Mouse (Mus musculus) stomach, embryonic 16.5 days (tissue): ENCODE measurements around the gene Galnt2. TPM values are rescaled to one million over a fixed set of nuclear protein-coding genes. Genes with fewer than 3 reads are reported as not detected.

Source experiments
- ATAC-seq: fragments of 200-750 bp; cut with Nextera tagmentation; 2 replicates; pipeline ENCODE4 v1.8.0; 2017; ENCODE audit warnings: moderate number of reproducible peaks, moderate TSS enrichment; ENCODE audit not compliant: insufficient read depth, low FRiP score
- H3K27ac ChIP-seq: fragments of 300-500 bp; sonication (generic); 2 replicates; pipeline ENCODE4 v1.5.1; 2014; ENCODE audit warnings: low read length
- H3K27me3 ChIP-seq: fragments of 300-500 bp; sonication (generic); 2 replicates; pipeline ENCODE4 v1.6.1; 2014; ENCODE audit warnings: low read length, control low read depth, mixed read lengths; ENCODE audit not compliant: control insufficient read depth, insufficient read depth
- H3K36me3 ChIP-seq: fragments of 300-500 bp; sonication (generic); 2 replicates; pipeline ENCODE4 v1.6.1; 2014; ENCODE audit warnings: low read length; ENCODE audit not compliant: control insufficient read depth, insufficient read depth
- H3K4me1 ChIP-seq: fragments of 300-500 bp; sonication (generic); 2 replicates; pipeline ENCODE4 v1.6.1; 2014; ENCODE audit warnings: low read length, control low read depth, mixed read lengths; ENCODE audit not compliant: control insufficient read depth, insufficient read depth
- H3K4me2 ChIP-seq: fragments of 300-500 bp; sonication (generic); 2 replicates; pipeline ENCODE4 v1.6.1; 2014; ENCODE audit warnings: low read depth, low read length, mixed read lengths
- H3K4me3 ChIP-seq: fragments of 300-500 bp; sonication (generic); replicated peaks from 2 replicates; pipeline ENCODE4 v1.5.1; 2014; ENCODE audit warnings: mild to moderate bottlenecking, low read length
- H3K9ac ChIP-seq: fragments of 300-500 bp; sonication (generic); 2 replicates; pipeline ENCODE4 v1.6.1; 2014; ENCODE audit warnings: low read length
- H3K9me3 ChIP-seq: fragments of 300-500 bp; sonication (generic); replicated peaks from 2 replicates; pipeline ENCODE4 v1.6.1; 2016; ENCODE audit warnings: low read length, control low read depth; ENCODE audit not compliant: control insufficient read depth
- WGBS: fragments of 180-500 bp; shearing (Covaris S2); extraction: QIAGEN DNeasy Blood & Tissue Kit; methylation state at CpG from one replicate; pipeline ENCODE4 v1.1.7; 2014; 5-methylcytosine and 5-hydroxymethylcytosine counted together
- polyA plus RNA-seq: library from polyadenylated mRNA; unstranded; fragments of >200 nt; fragmentation: Nextera tagmentation; extraction: Ambion mirVana; gene quantifications from 2 replicates; pipeline ENCODE4 v1.2.1, GENCODE M21; 2015

Gene Galnt2
- polyA plus RNA-seq, 1 experiment from 2014 or later = 49.3 TPM

DNA sequence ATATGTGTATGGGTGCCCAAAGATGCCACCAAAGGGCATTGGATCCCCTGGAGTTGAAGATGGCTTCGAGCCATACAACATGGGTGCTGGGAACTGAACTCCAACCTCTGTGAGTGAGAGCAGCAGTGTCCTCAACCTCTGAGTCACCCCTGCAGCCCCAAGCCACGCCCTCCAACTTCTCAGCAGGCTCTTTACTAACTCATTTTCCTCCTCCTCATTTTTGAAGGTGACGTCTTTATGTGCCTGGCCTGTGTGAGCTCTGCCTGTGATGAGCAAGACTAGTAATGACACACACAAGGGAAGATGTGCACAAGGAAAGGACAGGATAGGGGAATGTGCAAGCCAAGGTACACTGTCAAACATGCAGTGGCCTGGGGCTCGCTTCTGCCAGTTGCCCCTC is 28.0 kb downstream of the Galnt2 start:
- no peaks in the 10 kb centered on the region for H3K9me3 ChIP-seq
- H3K27me3 ChIP-seq = no peaks in the 10 kb centered on the region
- peaks cover 53% of the 10 kb centered on the region for H3K4me1 ChIP-seq
- no peak for ATAC-seq
- H3K4me2 ChIP-seq = no peak overlapping the region
- 80% methylated on average over 4 of the region's 4 CpGs for WGBS
- H3K36me3 ChIP-seq = no peaks in the 10 kb centered on the region
- H3K4me3 ChIP-seq = no peak overlapping the region
- H3K9ac ChIP-seq = no peak overlapping the region
- no peak overlapping the region for H3K27ac ChIP-seq

DNA sequence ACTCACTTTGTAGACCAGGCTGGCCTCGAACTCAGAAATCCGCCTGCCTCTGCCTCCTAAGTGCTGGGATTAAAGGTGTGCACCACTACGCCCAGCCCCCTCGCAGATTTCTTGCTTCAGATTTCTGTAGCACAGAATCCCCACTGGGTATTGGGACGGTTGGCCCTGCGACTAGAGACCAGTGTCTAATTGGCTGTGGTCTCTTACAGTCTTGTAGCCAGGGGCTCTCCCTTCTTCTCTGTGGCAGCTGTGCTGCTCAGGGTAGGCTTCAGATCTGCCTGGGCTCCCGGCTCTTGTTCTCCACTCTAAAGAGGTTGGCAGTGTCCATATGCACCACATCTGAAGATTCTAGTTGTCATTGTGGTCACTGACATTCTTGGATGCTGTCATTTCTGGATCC is 28.7 kb downstream of the Galnt2 start:
- ATAC-seq = no peak
- no peak overlapping the region for H3K4me2 ChIP-seq
- H3K27ac ChIP-seq = no peak overlapping the region
- WGBS = 82% methylated on average over 7 of the region's 7 CpGs
- no peak overlapping the region for H3K4me3 ChIP-seq
- peaks cover 61% of the 10 kb centered on the region for H3K4me1 ChIP-seq
- no peaks in the 10 kb centered on the region for H3K27me3 ChIP-seq
- H3K9ac ChIP-seq = no peak overlapping the region
- H3K9me3 ChIP-seq = no peaks in the 10 kb centered on the region
- no peaks in the 10 kb centered on the region for H3K36me3 ChIP-seq

DNA sequence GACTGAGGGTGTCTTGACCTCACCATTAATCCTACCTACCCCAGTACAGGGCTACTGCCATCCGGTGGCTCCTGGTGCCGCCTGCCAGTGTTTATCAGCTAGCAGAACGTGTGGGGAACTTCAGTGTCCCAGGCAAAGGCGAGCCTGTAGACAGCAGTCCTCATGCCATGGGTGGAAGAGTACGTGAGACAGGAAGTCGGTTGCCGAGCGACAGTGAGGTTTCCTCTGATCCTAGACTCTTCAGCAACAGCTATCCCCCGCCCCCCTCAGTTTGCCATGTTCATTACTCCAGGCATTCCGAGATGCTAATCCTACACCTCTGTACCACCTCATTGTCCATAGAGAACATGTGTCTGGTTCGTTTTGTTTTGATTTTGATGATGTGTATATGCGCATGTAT is 29.2 kb downstream of the Galnt2 start:
- Histone ChIP-seq H3K4me1 (peaks cover 65% of the 10 kb centered on the region), H3K9ac (no peak overlapping the region), H3K36me3 (no peaks in the 10 kb centered on the region), H3K27ac (no peak overlapping the region), H3K4me3 (no peak overlapping the region), H3K9me3 (no peaks in the 10 kb centered on the region), H3K27me3 (no peaks in the 10 kb centered on the region), H3K4me2 (no peak overlapping the region)
- 56% methylated on average over 12 of the region's 12 CpGs for WGBS
- ATAC-seq = no peak

DNA sequence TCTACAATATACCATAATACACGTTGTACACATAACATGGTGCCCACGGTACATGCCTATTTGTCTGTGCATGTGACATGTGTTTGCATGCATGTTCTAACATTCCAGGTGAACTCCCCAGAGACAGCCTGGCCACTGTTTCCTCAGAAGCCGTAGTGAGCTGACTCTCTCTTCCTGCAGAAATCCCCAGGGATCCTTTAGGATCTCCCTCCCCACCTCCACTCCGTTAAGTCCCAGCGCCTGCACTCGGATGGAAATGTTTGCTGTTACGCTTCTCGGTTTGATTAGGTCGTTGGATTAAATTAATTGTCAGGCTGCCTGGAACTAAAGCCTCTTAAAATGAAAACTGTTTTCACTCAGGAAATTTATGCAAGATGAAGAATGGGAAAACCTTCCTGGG is 31.9 kb downstream of the Galnt2 start:
- Histone ChIP-seq H3K4me2 (no peak overlapping the region), H3K9ac (no peak overlapping the region), H3K4me3 (no peak overlapping the region), H3K4me1 (peaks cover 51% of the 10 kb centered on the region), H3K27ac (no peak overlapping the region), H3K9me3 (no peaks in the 10 kb centered on the region), H3K27me3 (no peaks in the 10 kb centered on the region), H3K36me3 (no peaks in the 10 kb centered on the region)
- no peak for ATAC-seq
- 56% methylated on average over 9 of the region's 9 CpGs for WGBS

DNA sequence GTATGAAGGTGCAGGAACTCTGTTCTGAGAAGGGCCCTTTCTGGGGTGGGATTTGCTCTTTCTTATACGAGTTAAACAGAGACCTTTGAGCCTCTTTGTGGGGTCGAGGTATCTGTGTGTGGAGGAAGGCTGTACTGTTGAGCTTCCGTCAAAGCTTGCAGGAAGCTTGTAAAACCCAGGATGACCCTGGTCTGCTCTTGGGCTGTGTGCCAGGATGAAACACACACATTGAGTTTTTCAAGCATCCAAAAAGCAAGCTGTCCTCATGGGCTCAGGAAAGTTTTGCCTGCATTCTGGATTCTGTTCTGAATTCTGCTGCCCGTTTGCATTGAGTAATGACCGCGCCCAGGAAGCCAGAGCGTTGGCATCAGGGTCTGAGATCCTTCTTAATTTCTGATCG is 32.8 kb downstream of the Galnt2 start:
- 58% methylated on average over 8 of the region's 8 CpGs for WGBS
- H3K36me3 ChIP-seq = no peaks in the 10 kb centered on the region
- H3K4me3 ChIP-seq = no peak overlapping the region
- H3K4me1 ChIP-seq = peaks cover 45% of the 10 kb centered on the region
- H3K27ac ChIP-seq = no peak overlapping the region
- no peak overlapping the region for H3K4me2 ChIP-seq
- 0 out of 2 replicates have a peak overlapping the region, but pooled peaks have one; percentile 4 for H3K9ac ChIP-seq
- H3K9me3 ChIP-seq = no peaks in the 10 kb centered on the region
- no peak for ATAC-seq
- no peaks in the 10 kb centered on the region for H3K27me3 ChIP-seq

DNA sequence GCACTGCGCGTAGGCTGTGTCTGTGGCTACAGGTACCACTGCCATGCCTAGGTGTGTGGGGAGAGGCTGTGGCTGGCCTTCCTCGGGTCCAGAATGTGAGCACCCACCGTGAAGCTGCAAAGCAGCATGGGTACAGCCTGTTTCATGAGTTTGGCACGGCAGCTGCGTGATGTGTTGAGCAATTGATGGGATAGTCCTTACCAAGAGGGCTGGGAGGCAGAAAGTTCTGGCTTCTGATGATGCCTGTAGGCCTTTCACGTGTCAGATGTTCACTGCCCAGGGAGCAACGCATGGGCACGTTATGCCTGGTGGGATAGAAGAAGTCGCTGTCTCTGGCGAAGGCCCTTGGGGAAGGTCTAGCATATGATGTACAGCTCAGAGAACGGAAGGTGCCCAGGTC is 33.5 kb downstream of the Galnt2 start:
- ATAC-seq = no peak
- Histone ChIP-seq H3K9me3 (no peaks in the 10 kb centered on the region), H3K4me3 (no peak overlapping the region), H3K9ac (no peak overlapping the region), H3K27me3 (no peaks in the 10 kb centered on the region), H3K4me2 (no peak overlapping the region), H3K4me1 (peaks cover 40% of the 10 kb centered on the region), H3K27ac (peak overlapping the region; percentile 48; the same call in 1 of the 2 replicates), H3K36me3 (no peaks in the 10 kb centered on the region)
- 84% methylated on average over 12 of the region's 12 CpGs for WGBS

DNA sequence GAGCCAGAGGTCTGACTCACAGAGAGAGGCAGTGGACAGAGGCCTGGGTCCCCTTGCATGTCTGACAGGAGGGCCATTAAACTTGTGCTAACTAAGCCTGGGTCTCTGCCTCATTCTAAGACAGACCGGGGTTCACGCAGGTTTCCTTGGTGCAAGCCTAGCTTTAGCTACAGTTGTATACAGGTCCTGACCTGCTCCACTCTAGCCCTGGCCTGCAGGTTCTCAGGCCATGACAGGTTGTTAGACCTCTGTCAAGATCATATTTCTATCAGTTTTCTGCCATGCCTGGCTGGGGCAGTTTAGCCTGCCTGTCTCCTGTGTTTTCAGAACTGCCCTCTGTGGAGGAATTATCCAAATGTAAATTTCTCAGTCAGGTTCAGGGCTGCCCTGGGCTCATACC is 33.9 kb downstream of the Galnt2 start:
- Histone ChIP-seq H3K9me3 (no peaks in the 10 kb centered on the region), H3K4me1 (peaks cover 38% of the 10 kb centered on the region), H3K27ac (peak overlapping the region; percentile 48; the same call in 1 of the 2 replicates), H3K36me3 (no peaks in the 10 kb centered on the region), H3K4me3 (no peak overlapping the region), H3K9ac (no peak overlapping the region), H3K4me2 (no peak overlapping the region), H3K27me3 (no peaks in the 10 kb centered on the region)
- no peak for ATAC-seq
- 78% methylated on average over 2 of the region's 2 CpGs for WGBS

DNA sequence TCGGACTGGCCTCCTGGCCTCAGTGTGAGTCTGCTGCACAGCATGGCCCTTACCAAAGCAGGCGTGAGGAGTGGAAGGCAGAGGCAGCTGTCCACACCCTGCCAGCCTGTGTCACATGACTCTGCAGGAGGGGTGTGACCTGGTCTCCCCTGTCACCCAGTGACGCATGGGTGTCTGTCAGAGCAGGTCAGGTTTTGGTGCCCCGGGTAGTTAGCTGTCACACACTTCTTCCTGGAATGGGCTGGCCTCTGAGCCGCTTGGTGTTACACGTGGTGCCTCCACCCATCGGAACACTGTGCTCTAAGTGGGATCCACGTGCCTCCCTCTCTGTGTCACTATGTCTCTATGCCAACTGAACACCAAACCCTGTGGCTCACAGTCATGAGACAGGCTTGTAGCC is 34.6 kb downstream of the Galnt2 start:
- Histone ChIP-seq H3K4me2 (no peak overlapping the region), H3K9me3 (no peaks in the 10 kb centered on the region), H3K27ac (peak overlapping the region; percentile 48; the same call in 1 of the 2 replicates), H3K27me3 (no peaks in the 10 kb centered on the region), H3K4me3 (no peak overlapping the region), H3K36me3 (no peaks in the 10 kb centered on the region), H3K9ac (no peak overlapping the region), H3K4me1 (peaks cover 36% of the 10 kb centered on the region)
- WGBS = 61% methylated on average over 8 of the region's 8 CpGs
- peak; percentile 88 for ATAC-seq

DNA sequence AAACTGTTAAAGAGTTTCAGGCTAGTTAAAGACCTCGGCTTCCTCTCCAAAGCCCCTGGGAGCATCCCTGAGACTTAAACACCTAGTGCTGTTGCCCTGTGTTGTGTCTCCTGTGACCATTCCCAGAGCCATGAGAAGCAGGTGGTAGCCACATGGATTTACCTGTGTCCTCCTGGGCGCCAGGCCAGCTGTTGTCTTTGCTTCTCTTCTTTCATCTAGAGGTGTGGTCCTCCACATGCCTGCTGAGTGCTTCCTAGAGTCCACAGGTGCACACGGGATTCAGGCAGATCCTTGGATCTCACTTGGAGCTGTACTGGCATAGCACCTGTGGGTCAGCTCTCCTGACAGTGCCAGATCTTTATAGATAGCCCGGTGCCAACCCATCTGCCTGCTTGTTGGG is 36.0 kb downstream of the Galnt2 start:
- H3K27ac ChIP-seq = no peak overlapping the region
- H3K36me3 ChIP-seq = no peaks in the 10 kb centered on the region
- H3K9ac ChIP-seq = no peak overlapping the region
- WGBS = 77% methylated on average over 4 of the region's 4 CpGs
- no peak for ATAC-seq
- H3K4me2 ChIP-seq = no peak overlapping the region
- H3K9me3 ChIP-seq = no peaks in the 10 kb centered on the region
- H3K27me3 ChIP-seq = no peaks in the 10 kb centered on the region
- H3K4me1 ChIP-seq = peaks cover 36% of the 10 kb centered on the region
- no peak overlapping the region for H3K4me3 ChIP-seq

DNA sequence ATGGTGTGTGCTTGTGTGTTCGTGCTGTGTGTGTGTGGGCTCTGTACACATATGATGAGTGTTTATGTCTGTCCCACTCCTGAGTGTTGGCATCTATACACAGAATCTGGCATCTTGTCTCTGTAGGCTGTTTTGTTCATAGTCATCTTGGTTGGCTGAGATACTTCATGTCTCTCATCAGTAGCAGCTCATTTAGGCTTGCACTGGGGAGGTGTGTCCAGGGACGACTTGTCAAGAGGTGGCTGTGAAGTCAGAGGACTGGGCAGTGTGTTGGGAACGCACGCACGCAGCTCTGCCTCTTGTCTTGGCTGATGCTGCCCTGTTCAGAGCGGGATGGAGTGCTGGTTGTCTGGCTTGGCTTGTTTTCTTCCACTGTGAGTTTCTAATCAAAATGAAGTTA is 39.3 kb downstream of the Galnt2 start:
- Histone ChIP-seq H3K4me1 (peaks cover 16% of the 10 kb centered on the region), H3K9ac (no peak overlapping the region), H3K4me2 (no peak overlapping the region), H3K27ac (0 out of 2 replicates have a peak overlapping the region, but pooled peaks have one; percentile 8), H3K4me3 (no peak overlapping the region), H3K9me3 (no peaks in the 10 kb centered on the region), H3K27me3 (no peaks in the 10 kb centered on the region), H3K36me3 (no peaks in the 10 kb centered on the region)
- ATAC-seq = no peak
- WGBS = 89% methylated on average over 6 of the region's 6 CpGs
